Mouse (Mus musculus) myocyte (in vitro differentiated cells): ENCODE measurements around the gene Gm16253. TPM values are rescaled to one million over a fixed set of nuclear protein-coding genes. Genes with fewer than 3 reads are reported as not detected.
A peak's percentile ranks its signal among the peaks of the same experiment; 100 is the strongest.

Source experiments
- H3K27me3 ChIP-seq: one replicate; pipeline ENCODE4 v1.6.1; 2011; ENCODE audit not compliant: control insufficient read depth, insufficient read depth, insufficient read length
- H3K36me3 ChIP-seq: one replicate; pipeline ENCODE4 v1.6.1; 2011; ENCODE audit not compliant: control insufficient read depth, insufficient read depth
- H3K4me2 ChIP-seq: one replicate; pipeline ENCODE4 v1.6.1; 2011; ENCODE audit warnings: low read depth, control low read depth
- H3K4me3 ChIP-seq: one replicate; pipeline ENCODE4 v1.5.1; 2011; ENCODE audit warnings: mild to moderate bottlenecking, control low read depth, moderate library complexity
- H3K79me2 ChIP-seq: one replicate; pipeline ENCODE4 v1.6.1; 2011; ENCODE audit not compliant: control insufficient read depth, insufficient read depth
- H3ac ChIP-seq: one replicate; pipeline ENCODE4 v1.6.1; 2011; ENCODE audit not compliant: control insufficient read depth, insufficient read length
- CEBPB ChIP-seq: IDR thresholded peaks from 2 replicates; pipeline ENCODE4 v1.6.1; 2011; ENCODE audit warnings: mild to moderate bottlenecking, moderate library complexity; ENCODE audit not compliant: poor library complexity, insufficient read depth, severe bottlenecking
- E2F4 ChIP-seq: IDR thresholded peaks from one replicate; pipeline ENCODE4 v1.6.1; 2011; ENCODE audit warnings: mild to moderate bottlenecking, control low read depth, moderate library complexity; ENCODE audit not compliant: insufficient read depth
- MAX ChIP-seq: IDR thresholded peaks from one replicate; pipeline ENCODE4 v1.6.1; 2011; ENCODE audit warnings: low read depth, mild to moderate bottlenecking, control low read depth
- MYOD1 ChIP-seq, 3 experiments: IDR thresholded peaks; one replicate each; pipeline ENCODE4 v1.6.1; 2011; ENCODE audit warnings: control low read depth in 2 of 3, low read depth in 2 of 3, mild to moderate bottlenecking in 2 of 3, moderate library complexity in 1 of 3; ENCODE audit not compliant: insufficient read length in 2 of 3, control insufficient read depth in 1 of 3
- MYOG ChIP-seq, 3 experiments: IDR thresholded peaks; one replicate each; pipeline ENCODE4 v1.6.1; 2011; ENCODE audit warnings: control low read depth in 2 of 3, low read depth in 2 of 3, mild to moderate bottlenecking in 2 of 3; ENCODE audit not compliant: insufficient read length in 2 of 3, control insufficient read depth in 1 of 3, insufficient read depth in 1 of 3
- POLR2A ChIP-seq: IDR thresholded peaks from one replicate; pipeline ENCODE4 v1.6.1; 2011; ENCODE audit warnings: low read depth, mild to moderate bottlenecking, control low read depth, moderate library complexity; ENCODE audit not compliant: insufficient read length
- POLR2AphosphoS2 ChIP-seq: IDR thresholded peaks from one replicate; pipeline ENCODE4 v1.6.1; 2011; ENCODE audit warnings: low read depth, control low read depth; ENCODE audit not compliant: insufficient read length
- REST ChIP-seq: IDR thresholded peaks from one replicate; pipeline ENCODE4 v1.6.1; 2011; ENCODE audit warnings: mild to moderate bottlenecking, control low read depth, moderate library complexity; ENCODE audit not compliant: insufficient read depth, insufficient read length
- SRF ChIP-seq: IDR thresholded peaks from one replicate; pipeline ENCODE4 v1.6.1; 2011; ENCODE audit warnings: low read depth; ENCODE audit not compliant: control insufficient read depth, insufficient read length
- TCF12 ChIP-seq: IDR thresholded peaks from one replicate; pipeline ENCODE4 v1.6.1; 2011; ENCODE audit warnings: mild to moderate bottlenecking, control low read depth; ENCODE audit not compliant: poor library complexity, insufficient read depth, severe bottlenecking
- TCF3 ChIP-seq: IDR thresholded peaks from one replicate; pipeline ENCODE4 v1.6.1; 2011; ENCODE audit warnings: low read depth, control low read depth; ENCODE audit not compliant: insufficient read length
- USF1 ChIP-seq: IDR thresholded peaks from one replicate; pipeline ENCODE4 v1.6.1; 2011; ENCODE audit warnings: low read depth, mild to moderate bottlenecking, control low read depth, moderate library complexity
- polyA plus RNA-seq: library from polyadenylated mRNA; unstranded; fragments of >200 nt; fragmentation: generic; extraction: Trizol; gene quantifications from one replicate; pipeline ENCODE4 v1.2.1, GENCODE M21; 2012; ENCODE audit warnings: missing spikeins

Gm16253 gene
- polyA plus RNA-seq, 1 experiment: 0.25 TPM

DNA sequence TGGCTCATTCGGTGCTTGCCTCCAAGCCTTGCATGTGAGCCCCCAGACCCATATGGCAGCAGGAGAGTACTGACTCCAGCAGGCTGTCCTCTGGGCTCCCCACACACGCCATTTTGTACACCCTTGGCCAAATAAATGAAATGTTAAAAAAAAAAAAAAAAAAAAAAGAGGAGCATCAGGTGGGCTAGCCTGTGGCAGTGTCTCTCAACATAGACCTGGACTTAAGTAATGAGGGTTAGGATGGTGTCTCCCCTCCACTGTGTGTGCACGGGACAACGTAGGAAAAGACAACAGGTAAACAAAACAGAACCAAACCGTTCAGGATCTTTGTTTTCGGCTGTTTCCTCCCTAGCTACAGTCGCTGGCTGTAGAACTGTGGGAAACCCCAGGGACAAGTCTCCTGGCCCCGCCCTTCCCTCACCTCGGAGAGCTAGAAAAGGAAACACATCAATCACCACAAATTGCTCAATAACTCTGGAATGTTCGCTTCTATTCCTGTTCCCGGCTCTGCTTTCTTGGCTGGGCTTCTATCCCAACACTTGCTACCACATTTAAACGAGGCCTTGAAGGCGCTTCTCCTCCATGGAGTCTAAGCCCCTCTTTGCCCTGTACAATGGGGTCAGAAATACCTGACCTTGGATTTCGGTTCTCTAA is 652 bp upstream of the Gm16253 start:
- Histone ChIP-seq H3K27me3 (no peaks in the 10 kb centered on the region), H3K4me2 (peak overlapping the region; percentile 99), H3K36me3 (peaks cover 4% of the 10 kb centered on the region), H3K79me2 (no peaks in the 10 kb centered on the region), H3K4me3 (peak overlapping the region; percentile 23), H3ac (no peak overlapping the region)
- TF ChIP-seq CEBPB (peak; percentile 94), MYOD1 (IDR thresholded peaks at IDR 0.05; ENCODE audit: control insufficient read depth in 1 of 3, insufficient read length in 2 of 3, low read depth in 2 of 3) (no peak)

GRCm38 (mm10) chr3:96577566-96577965 is 782 bp downstream of the Gm16253 start:
- TF ChIP-seq MYOG (IDR thresholded peaks at IDR 0.05; ENCODE audit: control insufficient read depth in 1 of 3, insufficient read depth in 1 of 3, insufficient read length in 2 of 3, low read depth in 2 of 3) (no peak), CEBPB (no peak), REST (no peak), SRF (no peak), POLR2A (no peak), POLR2AphosphoS2 (no peak), TCF12 (no peak), TCF3 (no peak), MYOD1 (IDR thresholded peaks at IDR 0.05; ENCODE audit: control insufficient read depth in 1 of 3, insufficient read length in 2 of 3, low read depth in 2 of 3) (no peak), USF1 (no peak), MAX (no peak), E2F4 (no peak)
- H3K79me2 ChIP-seq: no peaks in the 10 kb centered on the region
- H3K36me3 ChIP-seq: peaks cover 4% of the 10 kb centered on the region
- no peak overlapping the region for H3ac ChIP-seq
- peak overlapping the region; percentile 89 for H3K4me2 ChIP-seq
- no peaks in the 10 kb centered on the region for H3K27me3 ChIP-seq
- peak overlapping the region; percentile 23 for H3K4me3 ChIP-seq

DNA sequence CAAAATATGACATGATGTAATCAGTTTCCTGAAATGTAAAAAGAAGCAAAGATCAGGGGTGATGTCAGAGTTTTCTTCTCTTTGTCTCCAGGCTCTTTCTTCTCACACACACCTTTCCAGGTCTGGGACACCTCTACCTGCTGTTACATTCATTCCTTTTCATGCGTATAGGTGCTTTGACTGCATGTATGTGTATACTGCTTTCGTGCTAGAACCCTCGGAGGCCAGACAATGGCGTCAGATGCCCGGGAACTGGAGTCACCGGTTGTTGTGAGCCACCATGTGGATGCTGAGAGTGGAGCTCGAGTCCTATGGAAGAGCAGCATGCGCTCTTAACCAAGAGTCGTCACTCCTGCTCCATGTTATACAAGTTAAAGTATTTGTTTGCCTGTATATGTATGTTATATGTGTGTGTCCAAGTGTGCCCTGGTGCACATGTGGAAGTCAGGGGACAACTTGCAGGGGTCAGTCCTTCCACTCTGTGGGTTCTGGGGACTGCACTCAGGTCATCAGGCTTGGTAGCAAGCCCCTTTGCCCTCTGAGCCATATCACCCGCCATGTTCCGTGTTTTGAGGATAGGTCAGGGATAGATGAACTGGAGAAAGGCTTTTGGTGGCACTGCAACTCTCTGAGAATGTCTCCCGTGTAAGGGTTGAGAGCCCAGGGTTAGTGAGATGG is 1.9 kb downstream of the Gm16253 start:
- Histone ChIP-seq H3K36me3 (peaks cover 4% of the 10 kb centered on the region), H3K27me3 (no peaks in the 10 kb centered on the region), H3K4me2 (no peak overlapping the region), H3K4me3 (no peak overlapping the region), H3K79me2 (no peaks in the 10 kb centered on the region), H3ac (no peak overlapping the region)
- TF ChIP-seq SRF: no peak
- no peak for TF ChIP-seq E2F4
- no peak for TF ChIP-seq MYOG (IDR thresholded peaks at IDR 0.05; ENCODE audit: control insufficient read depth in 1 of 3, insufficient read depth in 1 of 3, insufficient read length in 2 of 3, low read depth in 2 of 3)
- no peak for TF ChIP-seq MAX
- TF ChIP-seq TCF3: no peak
- TF ChIP-seq MYOD1 (IDR thresholded peaks at IDR 0.05; ENCODE audit: control insufficient read depth in 1 of 3, insufficient read length in 2 of 3, low read depth in 2 of 3): no peak
- no peak for TF ChIP-seq REST

GRCm38 (mm10) chr3:96579239-96579750 is 2.5 kb downstream of the Gm16253 start:
- Histone ChIP-seq H3K4me3 (no peak overlapping the region), H3ac (no peak overlapping the region), H3K79me2 (no peaks in the 10 kb centered on the region), H3K36me3 (peaks cover 4% of the 10 kb centered on the region), H3K27me3 (no peaks in the 10 kb centered on the region), H3K4me2 (no peak overlapping the region)
- TF ChIP-seq MYOD1 (IDR thresholded peaks at IDR 0.05; ENCODE audit: control insufficient read depth in 1 of 3, insufficient read length in 2 of 3, low read depth in 2 of 3): no peak
- TF ChIP-seq POLR2A: no peak
- no peak for TF ChIP-seq TCF12
- TF ChIP-seq REST: no peak
- no peak for TF ChIP-seq CEBPB
- no peak for TF ChIP-seq USF1
- TF ChIP-seq E2F4: no peak
- no peak for TF ChIP-seq SRF
- no peak for TF ChIP-seq MAX
- TF ChIP-seq POLR2AphosphoS2: no peak
- no peak for TF ChIP-seq MYOG (IDR thresholded peaks at IDR 0.05; ENCODE audit: control insufficient read depth in 1 of 3, insufficient read depth in 1 of 3, insufficient read length in 2 of 3, low read depth in 2 of 3)
- no peak for TF ChIP-seq TCF3
